Mouse (Mus musculus): ENCODE results near the gene Npff.

DNA sequence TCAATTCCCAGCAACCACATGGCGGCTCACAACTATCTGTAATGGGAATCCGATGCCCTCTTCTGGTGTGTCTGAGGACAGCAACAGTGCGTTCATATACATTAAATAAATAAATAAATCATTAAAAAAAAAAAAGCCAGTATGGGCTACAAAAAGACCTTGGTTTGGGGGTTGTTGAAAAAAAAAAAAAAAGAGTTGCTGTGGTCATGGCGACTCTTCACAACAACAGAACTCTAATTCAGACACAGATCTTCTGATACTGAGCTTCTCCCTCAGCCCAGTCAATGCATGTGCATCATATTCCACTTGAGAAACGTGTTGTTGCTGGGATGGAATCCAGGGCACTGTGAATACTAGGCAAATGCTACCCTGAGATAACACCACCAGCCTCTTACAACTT, 27.9 kb upstream of the Npff start:
- no peak for TF ChIP-seq CTCF (IDR thresholded peaks at IDR 0.05; ENCODE audit: low read depth, low read length)
- TF ChIP-seq TAL1 (conservative IDR thresholded peaks at IDR 0.05; ENCODE audit: low read depth, low read length): no peak

Measured in G1E (cell line).